Comparison of ENCODE assay signal across 8 mouse cellular contexts in genomic region chr19:27430406-27430805, GRCm38 (mm10). TPM values are rescaled to one million over a fixed set of nuclear protein-coding genes. Genes with fewer than 3 reads are reported as not detected.
A peak's percentile ranks its signal among the peaks of the same experiment; 100 is the strongest.
DNase-seq lines count a peak whose midpoint lies in the region; ATAC-seq and TF ChIP-seq lines count a peak whose summit lies in the region.

No protein-coding gene starts in this region.

- H3K27ac ChIP-seq in limb, embryonic 14.5 days (replicated peaks; ENCODE audit: low read depth, low read length) = peak overlapping the region; percentile 92
- H3K27ac ChIP-seq in neural tube, embryonic 15.5 days (replicated peaks) = peak overlapping the region; percentile 94

- peak overlapping the region; percentile 80 for H3K9ac ChIP-seq in limb, embryonic 14.5 days (ENCODE audit: low read depth, low read length, severe bottlenecking)
- H3K9ac ChIP-seq in neural tube, embryonic 15.5 days (replicated peaks) = peak overlapping the region; percentile 76

- ATAC-seq in common myeloid progenitor, adult 5-6 weeks (replicated peaks; ENCODE audit: low read depth, poor library complexity, severe bottlenecking) = 0 out of 2 replicates have a peak, but pooled peaks have one; percentile 0
- no peak for ATAC-seq in limb, embryonic 14.5 days (ENCODE audit: low FRiP score, low read depth)
- ATAC-seq in neural tube, embryonic 15.5 days (ENCODE audit: low FRiP score) = peak; percentile 22; the same call in 1 of the 2 replicates

- no peaks in the 10 kb centered on the region for H3K9me3 ChIP-seq in limb, embryonic 14.5 days (ENCODE audit: control insufficient read depth, low read length)
- H3K9me3 ChIP-seq in neural tube, embryonic 15.5 days (replicated peaks) = no peaks in the 10 kb centered on the region

- no peak for TF ChIP-seq POLR2A in limb, embryonic 14.5 days (IDR thresholded peaks at IDR 0.05; ENCODE audit: borderline replicate concordance, extremely low read depth, insufficient read depth, insufficient read length)

- H3K4me2 ChIP-seq in limb, embryonic 14.5 days (replicated peaks; ENCODE audit: low read depth, low read length, severe bottlenecking) = peak overlapping the region; percentile 78
- peak overlapping the region; percentile 76 for H3K4me2 ChIP-seq in neural tube, embryonic 15.5 days

- WGBS in limb, embryonic 14.5 days = under 1% methylated on average over 10 of the region's 10 CpGs
- WGBS in neural tube, embryonic 15.5 days = 1% methylated on average over 10 of the region's 10 CpGs

- H3K4me1 ChIP-seq in limb, embryonic 14.5 days (ENCODE audit: control insufficient read depth, insufficient read depth, low read length) = peaks cover 12% of the 10 kb centered on the region
- peaks cover 24% of the 10 kb centered on the region for H3K4me1 ChIP-seq in neural tube, embryonic 15.5 days

- DNase-seq in left cerebral cortex, adult 8-10 months (ENCODE audit: low spot score in 2 of 2) = peak; percentile 12 to 19
- DNase-seq in left cerebral cortex, postnatal 25 days (ENCODE audit: low spot score in 2 of 2) = no peak
- DNase-seq in Muller cell, postnatal 12 days (ENCODE audit: inconsistent ontology term) = peak; percentile 19
- peak; percentile 8 to 17 for DNase-seq in heart, postnatal 14 days
- DNase-seq in limb, embryonic 14.5 days (ENCODE audit: low spot score) = peak; percentile 12
- no peak for DNase-seq in frontal cortex, postnatal 14 days (ENCODE audit: low spot score in 2 of 2)

- no peaks in the 10 kb centered on the region for H3K27me3 ChIP-seq in limb, embryonic 14.5 days (ENCODE audit: control insufficient read depth, insufficient read depth, low read length)
- H3K27me3 ChIP-seq in neural tube, embryonic 15.5 days (replicated peaks) = no peaks in the 10 kb centered on the region

- intact Hi-C loops in left cerebral cortex, postnatal 25 days (cut with DNase I) = no loop called here
- intact Hi-C loops in heart, postnatal 14 days (cut with DNase I) = no loop called here

- peaks cover 4% of the 10 kb centered on the region for H3K36me3 ChIP-seq in limb, embryonic 14.5 days (ENCODE audit: control insufficient read depth, insufficient read depth, low read length)
- H3K36me3 ChIP-seq in neural tube, embryonic 15.5 days = peaks cover 2% of the 10 kb centered on the region

- peak overlapping the region; percentile 88 for H3K4me3 ChIP-seq in limb, embryonic 14.5 days (replicated peaks; ENCODE audit: low read length)
- peak overlapping the region; percentile 84 for H3K4me3 ChIP-seq in neural tube, embryonic 15.5 days (replicated peaks)

RNA-seq across cellular contexts. Expression of gene Pum3, which starts 0.8 kb away (rescaled TPM):
- 10 to 100 TPM; 45.5 to 50.1 (median 48.1) TPM for total RNA-seq in left cerebral cortex, adult 8-10 months (2022)
- 10 to 100 TPM; 43.9 to 45.2 TPM for total RNA-seq in left cerebral cortex, postnatal 25 days (2021)
- 162 and 180 TPM in 2 replicates for total RNA-seq in common myeloid progenitor, adult 5-6 weeks (2017)
- 10 to 100 TPM; 28.8 to 29.1 TPM for total RNA-seq in heart, postnatal 14 days (2021)
- polyA plus RNA-seq in limb, embryonic 14.5 days (2012; rRNA removed) = 21.4 and 30.6 TPM in 2 replicates
- 64.2 and 65.8 TPM in 2 replicates for polyA plus RNA-seq in limb, embryonic 14.5 days (2014; fragmentation: Nextera tagmentation; extraction: Ambion mirVana)
- 50.7 and 53.5 TPM in 2 replicates for polyA plus RNA-seq in neural tube, embryonic 15.5 days (2015; fragmentation: Nextera tagmentation; extraction: Ambion mirVana)

Comparison
In these comparisons a context has a peak if more than half of its experiments do, and no peak if none do; other contexts are left out.
1. DNase-seq: peak in left cerebral cortex, adult 8-10 months (2 of 2), Muller cell, postnatal 12 days (single experiment), heart, postnatal 14 days (2 of 2) and limb, embryonic 14.5 days (single experiment); none in left cerebral cortex, postnatal 25 days (0 of 2) and frontal cortex, postnatal 14 days (0 of 2).